In genomic region chr16:4726528-4727128, GRCm38 (mm10) we compare ENCODE assay signal across 8 mouse cellular contexts. TPM values are rescaled to one million over a fixed set of nuclear protein-coding genes. Genes with fewer than 3 reads are reported as not detected.
DNase-seq lines count a peak whose midpoint lies in the region; ATAC-seq and TF ChIP-seq lines count a peak whose summit lies in the region.

No protein-coding gene starts in this region.

- peak overlapping the region; percentile 97 for H3K4me3 ChIP-seq in spleen, adult 2 months (ENCODE audit: extremely low read depth, insufficient read depth, insufficient read length)
- H3K4me3 ChIP-seq in erythroblast, embryonic 14.5 days (replicated peaks): peak overlapping the region; percentile 79
- H3K4me3 ChIP-seq in intestine, postnatal 0 days (ENCODE audit: low read depth, low read length): peak overlapping the region; percentile 95
- peak overlapping the region; percentile 88 for H3K4me3 ChIP-seq in macrophage (ENCODE audit: inconsistent target)

- H3K9ac ChIP-seq in intestine, postnatal 0 days (ENCODE audit: low read depth, low read length): peak overlapping the region; percentile 88

- no peaks in the 10 kb centered on the region for H3K27me3 ChIP-seq in spleen, adult 2 months (ENCODE audit: control insufficient read depth, insufficient read depth, low read length)
- H3K27me3 ChIP-seq in erythroblast, embryonic 14.5 days (ENCODE audit: control insufficient read depth): no peaks in the 10 kb centered on the region
- no peaks in the 10 kb centered on the region for H3K27me3 ChIP-seq in intestine, postnatal 0 days (replicated peaks; ENCODE audit: control insufficient read depth, insufficient read depth, low read length)

- peaks cover 16% of the 10 kb centered on the region for H3K4me1 ChIP-seq in spleen, adult 2 months (ENCODE audit: control insufficient read depth, insufficient read depth, insufficient read length)
- peaks cover 41% of the 10 kb centered on the region for H3K4me1 ChIP-seq in erythroblast, embryonic 14.5 days (ENCODE audit: control insufficient read depth)
- no peaks in the 10 kb centered on the region for H3K4me1 ChIP-seq in intestine, postnatal 0 days (replicated peaks; ENCODE audit: control insufficient read depth, insufficient read depth, low read length)

- peak overlapping the region; percentile 86 for H3K4me2 ChIP-seq in intestine, postnatal 0 days (replicated peaks; ENCODE audit: low read depth)

- H3K36me3 ChIP-seq in spleen, adult 2 months (ENCODE audit: control insufficient read depth, insufficient read depth, low read length): no peaks in the 10 kb centered on the region
- H3K36me3 ChIP-seq in erythroblast, embryonic 14.5 days (ENCODE audit: control insufficient read depth): no peaks in the 10 kb centered on the region
- no peaks in the 10 kb centered on the region for H3K36me3 ChIP-seq in intestine, postnatal 0 days (ENCODE audit: control insufficient read depth, insufficient read depth)
- H3K36me3 ChIP-seq in macrophage (ENCODE audit: inconsistent target): no peaks in the 10 kb centered on the region

- under 1% methylated on average over 40 of the region's 40 CpGs for WGBS in spleen, adult 2 months
- WGBS in intestine, postnatal 0 days: under 1% methylated on average over 40 of the region's 40 CpGs
- WGBS in macrophage (ENCODE audit: missing documents): under 1% methylated on average over 36 of the region's 40 CpGs

- peaks cover 55% of the 10 kb centered on the region for H3K79me2 ChIP-seq in macrophage (ENCODE audit: inconsistent target)

- peak; percentile 79 for ATAC-seq in intestine, postnatal 0 days

- peak; percentile 50 for DNase-seq in cerebellum, adult 11 months
- DNase-seq in cerebellum, postnatal 10 days: no peak
- DNase-seq in spleen, adult 2 months (ENCODE audit: low read depth in 1 of 2, low spot score in 2 of 2): peak in 1 of 2 experiments; percentile 47
- no peak for DNase-seq in spleen, postnatal 10 days (ENCODE audit: low spot score in 2 of 2)
- no peak for DNase-seq in embryo, embryonic 9.5 days (ENCODE audit: extremely low spot score)

- H3K9me3 ChIP-seq in erythroblast, embryonic 14.5 days (ENCODE audit: control insufficient read depth, low read length): no peaks in the 10 kb centered on the region
- no peaks in the 10 kb centered on the region for H3K9me3 ChIP-seq in intestine, postnatal 0 days (ENCODE audit: control insufficient read depth)

- peak overlapping the region; percentile 92 for H3K27ac ChIP-seq in spleen, adult 2 months (ENCODE audit: insufficient read depth, low read length)
- peak overlapping the region; percentile 84 for H3K27ac ChIP-seq in intestine, postnatal 0 days (ENCODE audit: low read depth, low read length)
- H3K27ac ChIP-seq in macrophage: peak overlapping the region; percentile 81

- TF ChIP-seq POLR2A in spleen, adult 2 months (IDR thresholded peaks at IDR 0.05; ENCODE audit: low read depth, low read length): no peak

- TF ChIP-seq CTCF in spleen, adult 2 months (IDR thresholded peaks at IDR 0.05; ENCODE audit: extremely low read depth, insufficient read depth, insufficient read length, insufficient replicate concordance): no peak
- no peak for TF ChIP-seq CTCF in intestine, postnatal 0 days (IDR thresholded peaks at IDR 0.05; ENCODE audit: low read depth)

RNA-seq across cellular contexts. Expression of gene Hmox2, which starts 0.5 kb away (rescaled TPM):
- 17.2 and 19.8 TPM in 2 replicates for polyA plus RNA-seq in spleen, adult 2 months (2012; rRNA removed)
- polyA plus RNA-seq in erythroblast, embryonic 14.5 days (2012): 0.34 and 1.3 TPM in 2 replicates
- polyA plus RNA-seq in intestine, postnatal 0 days (2015; fragmentation: Nextera tagmentation; extraction: Ambion mirVana): 63.1 and 64.3 TPM in 2 replicates
- 10 to 100 TPM in 20 of 26 experiments, 1 to 10 TPM in 6; 4.2 to 71.2 (median 34.7) TPM for total RNA-seq in macrophage (2018; cell fraction: chromatin; rRNA removed)
- total RNA-seq in macrophage (2018; cell fraction: cytosol; rRNA removed): 100 to 1,000 TPM; 118 to 323 (median 211) TPM
- total RNA-seq in macrophage (2018; cell fraction: nucleus; rRNA removed): 100 to 1,000 TPM in 6 of 26 experiments, 10 to 100 TPM in 20; 22.3 to 134 (median 71.1) TPM
- polyA plus RNA-seq in macrophage (2018): 195 to 303 TPM (median 234 TPM) in 3 replicates

RNA-seq across cellular contexts. Expression of gene Nmral1, which starts 7.5 kb away (rescaled TPM):
- polyA plus RNA-seq in spleen, adult 2 months (2012; rRNA removed): 8.7 and 9.4 TPM in 2 replicates
- polyA plus RNA-seq in erythroblast, embryonic 14.5 days (2012): 1.9 and 4.0 TPM in 2 replicates
- polyA plus RNA-seq in intestine, postnatal 0 days (2015; fragmentation: Nextera tagmentation; extraction: Ambion mirVana): 10.2 and 11.6 TPM in 2 replicates
- 10 to 100 TPM in 13 of 26 experiments, 1 to 10 TPM in 10, under 1 TPM in 1, not detected in 2; 0.58 to 29.1 (median 10.7) TPM for total RNA-seq in macrophage (2018; cell fraction: chromatin; rRNA removed)
- total RNA-seq in macrophage (2018; cell fraction: cytosol; rRNA removed): 10 to 100 TPM in 19 of 26 experiments, 1 to 10 TPM in 7; 6.2 to 19.1 (median 11.3) TPM
- 10 to 100 TPM in 11 of 26 experiments, 1 to 10 TPM in 15; 1.4 to 32.4 (median 9.0) TPM for total RNA-seq in macrophage (2018; cell fraction: nucleus; rRNA removed)
- 6.3 to 20.4 TPM (median 15.6 TPM) in 3 replicates for polyA plus RNA-seq in macrophage (2018)

RNA-seq across cellular contexts. Expression of gene Coro7, which starts 47.1 kb away (rescaled TPM):
- 150 and 191 TPM in 2 replicates for polyA plus RNA-seq in spleen, adult 2 months (2012; rRNA removed)
- polyA plus RNA-seq in erythroblast, embryonic 14.5 days (2012): 1.1 and 3.2 TPM in 2 replicates
- 25.3 and 27.5 TPM in 2 replicates for polyA plus RNA-seq in intestine, postnatal 0 days (2015; fragmentation: Nextera tagmentation; extraction: Ambion mirVana)
- total RNA-seq in macrophage (2018; cell fraction: chromatin; rRNA removed): 1,000 to 10,000 TPM in 1 of 26 experiments, 100 to 1,000 TPM in 25; 236 to 1,071 (median 603) TPM
- total RNA-seq in macrophage (2018; cell fraction: cytosol; rRNA removed): 100 to 1,000 TPM in 3 of 26 experiments, 10 to 100 TPM in 23; 52.7 to 124 (median 75.9) TPM
- 100 to 1,000 TPM; 163 to 452 (median 320) TPM for total RNA-seq in macrophage (2018; cell fraction: nucleus; rRNA removed)
- 53.4 to 137 TPM (median 97.8 TPM) in 3 replicates for polyA plus RNA-seq in macrophage (2018)
